In genomic region chr6:41062081-41062480, GRCm38 (mm10) we compare ENCODE assay signal across 23 mouse cellular contexts. TPM values are rescaled to one million over a fixed set of nuclear protein-coding genes. Genes with fewer than 3 reads are reported as not detected.
A peak's percentile ranks its signal among the peaks of the same experiment; 100 is the strongest.
DNase-seq lines count a peak whose midpoint lies in the region; ATAC-seq and TF ChIP-seq lines count a peak whose summit lies in the region.
"Had no signal": no experiment of that assay in that cellular context is flagged by ENCODE, and none has a peak within 500 bp of the region (broad histone marks: within the 10 kb centered on the region; RNA-seq: fewer than 3 reads in every experiment).

No protein-coding gene starts in this region.

- H3K36me3 ChIP-seq in testis, adult 2 months (ENCODE audit: control insufficient read depth, insufficient read depth, low read length) = no peaks in the 10 kb centered on the region
- H3K36me3 ChIP-seq in stomach, postnatal 0 days (ENCODE audit: control insufficient read depth, insufficient read depth, low read length) = no peaks in the 10 kb centered on the region
- no peaks in the 10 kb centered on the region for H3K36me3 ChIP-seq in forebrain, embryonic 10.5 days (replicated peaks)
- H3K36me3 ChIP-seq: embryonic facial prominence, embryonic 13.5 days; G1E; heart, embryonic 13.5 days; hindbrain, embryonic 12.5 days had no signal

- H3K9me3 ChIP-seq in stomach, postnatal 0 days (ENCODE audit: control insufficient read depth, low read length) = no peaks in the 10 kb centered on the region
- no peaks in the 10 kb centered on the region for H3K9me3 ChIP-seq in forebrain, embryonic 10.5 days
- H3K9me3 ChIP-seq: embryonic facial prominence, embryonic 13.5 days; forebrain, embryonic 13.5 days; G1E; heart, embryonic 13.5 days; hindbrain, embryonic 12.5 days had no signal

- peak overlapping the region; percentile 90 for H3K27ac ChIP-seq in testis, adult 2 months (ENCODE audit: control insufficient read depth, insufficient read depth, low read depth, low read length)
- no peak overlapping the region for H3K27ac ChIP-seq in stomach, postnatal 0 days (replicated peaks)
- H3K27ac ChIP-seq in forebrain, embryonic 10.5 days = no peak overlapping the region
- H3K27ac ChIP-seq: embryonic facial prominence, embryonic 13.5 days; forebrain, embryonic 13.5 days; heart, embryonic 13.5 days; hindbrain, embryonic 12.5 days had no signal

- WGBS in stomach, postnatal 0 days = 68% methylated on average over 2 of the region's 2 CpGs
- WGBS in forebrain, embryonic 10.5 days = 87% methylated on average over 2 of the region's 2 CpGs

- no peaks in the 10 kb centered on the region for H3K27me3 ChIP-seq in testis, adult 2 months (ENCODE audit: control insufficient read depth, insufficient read depth, low read length)
- H3K27me3 ChIP-seq in stomach, postnatal 0 days (ENCODE audit: control insufficient read depth, insufficient read depth, low read length) = no peaks in the 10 kb centered on the region
- H3K27me3 ChIP-seq in forebrain, embryonic 10.5 days (ENCODE audit: poor library complexity, severe bottlenecking) = no peaks in the 10 kb centered on the region
- H3K27me3 ChIP-seq: embryonic facial prominence, embryonic 13.5 days; forebrain, embryonic 13.5 days; heart, embryonic 13.5 days; hindbrain, embryonic 12.5 days had no signal

- no peak overlapping the region for H3K9ac ChIP-seq in stomach, postnatal 0 days (ENCODE audit: low read length)
- H3K9ac ChIP-seq: embryonic facial prominence, embryonic 13.5 days; forebrain, embryonic 13.5 days; forebrain, postnatal 0 days; heart, embryonic 13.5 days; hindbrain, embryonic 12.5 days had no signal

- no peak for TF ChIP-seq EP300 in stomach, postnatal 0 days (optimal IDR thresholded peaks at IDR 0.05)

- H3K4me3 ChIP-seq in testis, adult 2 months (ENCODE audit: control insufficient read depth, low read depth, low read length) = no peak overlapping the region
- H3K4me3 ChIP-seq in stomach, postnatal 0 days (ENCODE audit: low read depth, low read length) = no peak overlapping the region
- H3K4me3 ChIP-seq in forebrain, embryonic 10.5 days = no peak overlapping the region
- H3K4me3 ChIP-seq: embryonic facial prominence, embryonic 13.5 days; forebrain, embryonic 13.5 days; heart, embryonic 13.5 days; hindbrain, embryonic 12.5 days had no signal

- H3K4me2 ChIP-seq in stomach, postnatal 0 days (replicated peaks; ENCODE audit: low read depth) = no peak overlapping the region
- H3K4me2 ChIP-seq: embryonic facial prominence, embryonic 13.5 days; forebrain, embryonic 13.5 days; heart, embryonic 13.5 days; hindbrain, embryonic 12.5 days had no signal

- TF ChIP-seq POLR2A in testis, adult 2 months (IDR thresholded peaks at IDR 0.05; ENCODE audit: control insufficient read depth, low read depth, low read length) = no peak

- TF ChIP-seq CTCF in testis, adult 2 months (IDR thresholded peaks at IDR 0.05; ENCODE audit: control insufficient read depth, insufficient read depth, insufficient replicate concordance, low read depth, low read length) = no peak
- TF ChIP-seq CTCF in stomach, postnatal 0 days (IDR thresholded peaks at IDR 0.05; ENCODE audit: low read depth) = no peak

- H3K4me1 ChIP-seq in testis, adult 2 months (ENCODE audit: control insufficient read depth, insufficient read depth, low read length) = no peaks in the 10 kb centered on the region; the same call in 1 of the 2 replicates
- H3K4me1 ChIP-seq in stomach, postnatal 0 days (replicated peaks; ENCODE audit: control insufficient read depth, insufficient read depth) = no peaks in the 10 kb centered on the region
- no peaks in the 10 kb centered on the region for H3K4me1 ChIP-seq in forebrain, embryonic 10.5 days
- H3K4me1 ChIP-seq: forebrain, embryonic 13.5 days; hindbrain, embryonic 12.5 days had no signal

- no peak for ATAC-seq in stomach, postnatal 0 days (ENCODE audit: low FRiP score, low TSS enrichment)
- ATAC-seq: forebrain, embryonic 13.5 days; forebrain, postnatal 0 days had no signal

- DNase-seq in testis, postnatal 10 days (ENCODE audit: low spot score) = no peak
- DNase-seq in thymus, postnatal 4 days = peak; percentile 24
- no peak for DNase-seq in thymus, postnatal 36 days
- peak; percentile 56 for DNase-seq in induced T-regulatory cell, adult 2 months (ENCODE audit: low read depth)
- peak; percentile 42 for DNase-seq in naive thymus-derived CD4-positive, alpha-beta T cell, adult 2 months (ENCODE audit: low read depth)
- DNase-seq in stomach, postnatal 0 days (ENCODE audit: low spot score) = no peak
- DNase-seq in forebrain, embryonic 10.5 days (ENCODE audit: extremely low spot score, low spot score) = no peak
- DNase-seq: adrenal gland, postnatal 10 days; cerebellum, adult 11 months; cerebellum, adult 9-10 months; cerebellum, postnatal 25 days; forebrain, postnatal 0 days; gastrocnemius, postnatal 14 days; heart, postnatal 10 days; heart, postnatal 4 days had no signal

RNA-seq across cellular contexts. Expression of gene 2210010C04Rik, which starts 26.8 kb away (rescaled TPM):
- polyA plus RNA-seq in testis, adult 2 months (2012; rRNA removed) = 0.29 and 0.41 TPM in 2 replicates
- 1.0 and 1.4 TPM in 2 replicates for polyA plus RNA-seq in stomach, postnatal 0 days (2015; fragmentation: Nextera tagmentation; extraction: Ambion mirVana)
- not detected in 2 replicates for polyA plus RNA-seq in forebrain, embryonic 10.5 days (2016; fragmentation: Nextera tagmentation; extraction: Ambion mirVana)
- polyA plus RNA-seq: brain, embryonic 14.5 days; C2C12; embryonic facial prominence, embryonic 13.5 days; forebrain, embryonic 13.5 days; forebrain, postnatal 0 days; G1E; heart, embryonic 13.5 days; hindbrain, embryonic 12.5 days had no signal

Comparison
In these comparisons a context has a peak if more than half of its experiments do, and no peak if none do; other contexts are left out.
1. DNase-seq: peak in thymus, postnatal 4 days (single experiment), induced T-regulatory cell, adult 2 months (single experiment) and naive thymus-derived CD4-positive, alpha-beta T cell, adult 2 months (single experiment); none in testis, postnatal 10 days (single experiment), thymus, postnatal 36 days (0 of 2), stomach, postnatal 0 days (single experiment) and forebrain, embryonic 10.5 days (single experiment).